Mouse (Mus musculus): ENCODE data around the gene Cox7a2l. TPM values are rescaled to one million over a fixed set of nuclear protein-coding genes. Genes with fewer than 3 reads are reported as not detected.

Gene Cox7a2l
- polyA plus RNA-seq (2015; fragmentation: Nextera tagmentation; extraction: Ambion mirVana) = 234 and 239 TPM in 2 replicates

DNA sequence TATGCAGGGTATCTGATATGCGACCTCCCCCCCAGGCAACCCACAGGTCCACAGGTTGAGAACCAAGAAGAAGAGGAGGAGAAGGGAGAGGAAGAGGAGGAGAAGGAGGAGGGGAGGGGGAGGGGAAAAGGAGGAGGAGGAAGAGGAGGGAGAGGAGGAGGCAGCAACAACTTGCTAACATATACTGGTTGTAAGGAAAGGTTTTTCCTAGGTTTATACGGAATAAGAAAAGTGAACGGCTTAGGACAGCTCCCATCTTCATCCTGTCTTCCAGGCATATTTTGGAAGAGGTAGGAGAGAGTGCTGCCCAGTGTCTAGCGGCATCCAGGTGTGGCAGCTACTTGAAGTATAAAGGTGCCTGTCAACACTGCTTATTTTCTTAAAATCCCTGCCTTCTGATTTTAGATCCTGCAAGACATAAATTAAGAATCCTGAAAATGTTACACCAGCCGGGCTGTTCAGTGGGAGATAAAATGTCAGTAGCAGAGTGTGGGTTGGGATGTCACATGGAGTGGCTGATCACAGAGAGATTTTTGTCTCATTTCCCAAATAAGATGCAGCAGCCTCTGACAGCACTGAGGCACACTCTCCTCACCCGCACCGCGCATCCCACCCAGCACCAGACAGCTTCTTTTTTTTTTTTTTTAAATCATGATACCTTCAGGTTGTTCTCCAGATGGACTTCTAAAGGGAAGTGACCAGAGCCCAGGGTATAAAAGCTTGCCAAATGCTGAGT is at the start of gene Cox7a2l:
TSS of gene Cox7a2l (minus strand) at position 51 of the 736 bp plus-strand sequence.
- ATAC-seq (replicated peaks; ENCODE audit: extremely low read depth, insufficient read depth, low FRiP score) = no peak
- no peaks in the 10 kb centered on the region for H3K36me3 ChIP-seq (ENCODE audit: control insufficient read depth, insufficient read depth)
- H3K4me1 ChIP-seq (ENCODE audit: control insufficient read depth, insufficient read depth, low read length) = peaks cover 13% of the 10 kb centered on the region
- H3K27ac ChIP-seq (ENCODE audit: low read length) = no peak within 1 kb of the TSS
- H3K9ac ChIP-seq (ENCODE audit: low read length) = no peak within 1 kb of the TSS
- no peaks in the 10 kb centered on the region for H3K9me3 ChIP-seq (replicated peaks; ENCODE audit: control insufficient read depth, low read length)
- no peak within 1 kb of the TSS for H3K4me3 ChIP-seq (ENCODE audit: low read length)
- H3K4me2 ChIP-seq (ENCODE audit: low read depth, low read length) = no peak within 1 kb of the TSS
- no peaks in the 10 kb centered on the region for H3K27me3 ChIP-seq (ENCODE audit: control insufficient read depth, insufficient read depth, low read length)
- 84% methylated on average over 8 of the region's 8 CpGs for WGBS

DNA sequence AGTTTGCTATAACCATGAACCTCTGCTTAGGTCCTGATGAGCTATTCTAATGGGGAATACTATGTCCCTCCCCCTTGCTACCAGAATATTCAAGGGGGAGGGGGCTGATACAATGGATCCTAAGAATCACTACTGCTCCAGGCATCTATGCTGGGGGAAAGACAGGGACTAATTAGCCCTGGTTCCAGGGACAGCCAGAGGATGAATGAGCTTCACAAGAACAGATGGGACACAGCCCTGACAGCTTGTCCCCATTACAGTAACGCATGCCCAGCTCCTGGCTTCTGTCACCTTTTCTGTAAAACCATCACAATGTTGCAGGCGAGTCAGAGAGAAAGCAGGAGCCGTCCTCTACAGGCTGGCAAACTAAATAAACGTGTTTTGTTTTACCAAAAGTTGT is 48.4 kb upstream of the Cox7a2l start:
- Histone ChIP-seq H3K27me3 (ENCODE audit: control insufficient read depth, insufficient read depth, low read length) (no peaks in the 10 kb centered on the region), H3K9me3 (replicated peaks; ENCODE audit: control insufficient read depth, low read length) (no peaks in the 10 kb centered on the region), H3K4me2 (ENCODE audit: low read depth, low read length) (no peak overlapping the region), H3K4me3 (ENCODE audit: low read length) (no peak overlapping the region), H3K27ac (ENCODE audit: low read length) (no peak overlapping the region), H3K4me1 (ENCODE audit: control insufficient read depth, insufficient read depth, low read length) (no peaks in the 10 kb centered on the region), H3K9ac (ENCODE audit: low read length) (no peak overlapping the region), H3K36me3 (ENCODE audit: control insufficient read depth, insufficient read depth) (no peaks in the 10 kb centered on the region)
- ATAC-seq (replicated peaks; ENCODE audit: extremely low read depth, insufficient read depth, low FRiP score) = no peak
- 61% methylated on average over 4 of the region's 4 CpGs for WGBS

DNA sequence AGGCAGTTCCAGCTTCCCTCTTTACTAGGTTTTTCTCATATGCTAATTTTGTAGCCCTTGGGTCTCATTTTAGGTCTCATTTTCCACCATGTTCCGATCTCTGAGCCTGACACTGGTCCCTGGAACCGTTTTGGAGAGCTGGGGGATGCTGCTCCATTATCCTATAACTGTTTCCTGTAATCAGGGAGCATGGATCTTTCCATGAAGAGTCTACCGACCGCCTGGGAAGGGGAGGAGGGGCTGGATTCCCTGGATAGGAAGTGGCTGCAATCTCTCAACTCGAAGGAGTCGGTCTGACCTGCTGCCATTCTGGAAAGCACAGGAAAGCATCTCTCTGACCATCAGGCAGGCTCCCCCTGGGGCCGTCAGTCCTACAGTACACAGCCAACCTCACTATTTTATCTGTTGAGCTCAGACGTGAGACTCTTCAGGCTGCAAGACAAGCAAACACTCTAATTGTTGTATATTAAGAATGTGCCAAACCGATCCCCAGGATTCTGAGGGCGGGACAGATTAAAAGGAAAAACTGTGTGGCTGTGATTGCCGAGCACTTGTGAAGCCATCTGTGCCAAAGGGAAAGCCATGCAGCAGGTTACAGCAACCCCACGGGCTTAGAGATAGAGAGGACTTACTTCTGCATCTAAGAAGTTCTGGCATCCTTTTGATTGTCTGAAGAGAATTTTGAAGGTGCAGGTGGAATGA is 47.1 kb upstream of the Cox7a2l start:
- Histone ChIP-seq H3K27ac (ENCODE audit: low read length) (no peak overlapping the region), H3K4me3 (ENCODE audit: low read length) (no peak overlapping the region), H3K36me3 (ENCODE audit: control insufficient read depth, insufficient read depth) (no peaks in the 10 kb centered on the region), H3K4me2 (ENCODE audit: low read depth, low read length) (peak overlapping the region; percentile 47), H3K9ac (ENCODE audit: low read length) (no peak overlapping the region), H3K4me1 (ENCODE audit: control insufficient read depth, insufficient read depth, low read length) (no peaks in the 10 kb centered on the region), H3K9me3 (replicated peaks; ENCODE audit: control insufficient read depth, low read length) (no peaks in the 10 kb centered on the region), H3K27me3 (ENCODE audit: control insufficient read depth, insufficient read depth, low read length) (no peaks in the 10 kb centered on the region)
- 43% methylated on average over 12 of the region's 12 CpGs for WGBS
- peak; percentile 56 for ATAC-seq (replicated peaks; ENCODE audit: extremely low read depth, insufficient read depth, low FRiP score)

DNA sequence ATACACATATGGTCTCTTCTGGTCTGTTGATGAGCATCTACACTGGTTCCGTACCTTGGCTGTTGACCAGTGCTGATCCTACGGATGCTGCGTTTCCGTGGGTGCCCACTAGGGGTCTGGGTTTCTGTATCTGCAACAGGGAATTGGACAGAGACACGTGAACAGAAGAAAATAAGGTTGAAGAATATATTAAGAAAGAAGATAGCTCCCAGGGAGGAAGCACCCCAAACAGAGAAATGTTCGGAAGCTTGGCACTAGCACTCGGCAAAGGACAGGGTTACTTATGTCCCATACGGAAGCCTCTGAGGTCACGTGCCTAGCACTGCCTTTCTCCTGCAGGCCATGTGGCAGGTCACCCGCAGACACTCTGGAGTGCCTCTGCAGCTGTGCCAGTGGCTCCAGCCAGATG is 46.6 kb upstream of the Cox7a2l start:
- H3K4me3 ChIP-seq (ENCODE audit: low read length) = peak overlapping the region; percentile 16
- 44% methylated on average over 10 of the region's 10 CpGs for WGBS

DNA sequence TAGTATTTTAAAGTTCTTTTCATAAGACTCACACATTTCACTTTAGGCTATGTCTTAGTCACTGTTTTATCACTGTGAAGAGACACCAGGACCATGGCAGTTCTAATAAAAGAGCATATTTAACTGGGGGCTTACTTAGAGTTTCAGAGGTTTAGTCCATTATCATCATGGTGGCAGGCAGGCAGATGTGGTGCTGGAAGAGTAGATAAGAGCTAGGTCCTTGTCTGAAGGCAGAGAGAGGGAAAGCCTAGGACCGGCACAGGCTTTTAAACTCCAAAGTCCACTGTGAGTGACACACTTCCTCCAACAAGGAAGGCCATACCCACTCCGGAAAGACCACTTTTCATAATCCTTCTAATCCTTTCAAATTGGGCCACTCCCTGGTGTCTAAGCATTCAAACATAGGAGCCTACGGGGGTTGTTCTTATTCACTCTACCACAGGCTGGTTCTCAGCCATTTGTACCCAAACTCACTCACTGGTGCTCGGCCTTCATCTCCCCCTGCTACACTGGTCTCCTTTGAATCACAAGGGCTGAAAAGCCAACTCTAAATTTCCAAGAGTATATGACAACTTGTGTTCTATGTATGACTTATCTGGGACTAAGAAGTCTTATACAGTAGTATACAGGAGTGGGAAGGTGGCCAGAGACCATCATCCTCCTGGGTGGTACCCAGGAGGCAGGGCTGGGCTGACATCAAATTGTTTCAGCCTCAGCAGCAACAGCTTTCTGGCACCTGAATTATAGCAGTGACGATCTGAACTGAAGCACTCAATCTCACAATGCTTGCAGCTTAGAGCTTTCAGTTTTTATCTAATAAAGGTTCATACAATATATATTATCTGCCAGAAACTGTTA is 45.3 kb upstream of the Cox7a2l start:
- Histone ChIP-seq H3K9ac (ENCODE audit: low read length) (no peak overlapping the region), H3K4me2 (ENCODE audit: low read depth, low read length) (no peak overlapping the region), H3K36me3 (ENCODE audit: control insufficient read depth, insufficient read depth) (no peaks in the 10 kb centered on the region), H3K4me1 (ENCODE audit: control insufficient read depth, insufficient read depth, low read length) (no peaks in the 10 kb centered on the region), H3K27me3 (ENCODE audit: control insufficient read depth, insufficient read depth, low read length) (no peaks in the 10 kb centered on the region), H3K4me3 (ENCODE audit: low read length) (no peak overlapping the region), H3K27ac (ENCODE audit: low read length) (no peak overlapping the region), H3K9me3 (replicated peaks; ENCODE audit: control insufficient read depth, low read length) (no peaks in the 10 kb centered on the region)
- ATAC-seq (replicated peaks; ENCODE audit: extremely low read depth, insufficient read depth, low FRiP score) = no peak
- 92% methylated on average over 5 of the region's 5 CpGs for WGBS

More for the DNA sequence above, 46.6 kb upstream of the Cox7a2l start:
- Histone ChIP-seq H3K9me3 (replicated peaks; ENCODE audit: control insufficient read depth, low read length) (no peaks in the 10 kb centered on the region), H3K4me2 (ENCODE audit: low read depth, low read length) (peak overlapping the region; percentile 47), H3K9ac (ENCODE audit: low read length) (no peak overlapping the region), H3K27ac (ENCODE audit: low read length) (no peak overlapping the region), H3K36me3 (ENCODE audit: control insufficient read depth, insufficient read depth) (no peaks in the 10 kb centered on the region), H3K4me1 (ENCODE audit: control insufficient read depth, insufficient read depth, low read length) (no peaks in the 10 kb centered on the region), H3K27me3 (ENCODE audit: control insufficient read depth, insufficient read depth, low read length) (no peaks in the 10 kb centered on the region)
- ATAC-seq (replicated peaks; ENCODE audit: extremely low read depth, insufficient read depth, low FRiP score) = no peak; the same call in 1 of the 2 replicates

DNA sequence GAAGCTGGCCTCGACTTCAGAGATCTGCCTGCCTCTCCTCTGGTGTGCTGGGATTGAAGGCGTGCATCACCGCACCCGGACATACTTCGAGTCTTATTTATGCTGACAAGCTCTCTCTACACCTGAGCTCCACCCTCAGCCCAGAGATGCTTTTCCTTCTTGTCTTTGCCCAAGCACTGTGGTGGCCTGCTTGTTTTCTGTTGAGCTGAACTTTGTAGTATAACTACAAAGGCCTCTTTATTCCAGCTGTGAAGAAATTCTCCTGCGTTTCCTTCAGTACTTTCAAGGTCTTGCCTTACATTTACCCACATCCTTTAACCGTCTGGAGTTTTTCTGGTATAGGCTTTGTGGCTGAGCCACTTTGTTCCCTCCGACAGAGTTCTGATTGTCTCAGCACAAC is 42.0 kb upstream of the Cox7a2l start:
- ATAC-seq (replicated peaks; ENCODE audit: extremely low read depth, insufficient read depth, low FRiP score) = no peak; the same call in 1 of the 2 replicates
- H3K27ac ChIP-seq (ENCODE audit: low read length) = no peak overlapping the region
- no peaks in the 10 kb centered on the region for H3K27me3 ChIP-seq (ENCODE audit: control insufficient read depth, insufficient read depth, low read length)
- no peaks in the 10 kb centered on the region for H3K9me3 ChIP-seq (replicated peaks; ENCODE audit: control insufficient read depth, low read length)
- H3K4me3 ChIP-seq (ENCODE audit: low read length) = no peak overlapping the region
- H3K36me3 ChIP-seq (ENCODE audit: control insufficient read depth, insufficient read depth) = no peaks in the 10 kb centered on the region
- 74% methylated on average over 8 of the region's 8 CpGs for WGBS
- H3K4me1 ChIP-seq (ENCODE audit: control insufficient read depth, insufficient read depth, low read length) = no peaks in the 10 kb centered on the region
- H3K4me2 ChIP-seq (ENCODE audit: low read depth, low read length) = no peak overlapping the region
- H3K9ac ChIP-seq (ENCODE audit: low read length) = no peak overlapping the region

- H3K36me3 ChIP-seq (ENCODE audit: control insufficient read depth, insufficient read depth) = no peaks in the 10 kb centered on the region
- no peaks in the 10 kb centered on the region for H3K9me3 ChIP-seq (replicated peaks; ENCODE audit: control insufficient read depth, low read length)
- ATAC-seq (replicated peaks; ENCODE audit: extremely low read depth, insufficient read depth, low FRiP score) = no peak
- no peaks in the 10 kb centered on the region for H3K27me3 ChIP-seq (ENCODE audit: control insufficient read depth, insufficient read depth, low read length)
- H3K4me3 ChIP-seq (ENCODE audit: low read length) = no peak overlapping the region
- H3K9ac ChIP-seq (ENCODE audit: low read length) = no peak overlapping the region
- H3K27ac ChIP-seq (ENCODE audit: low read length) = no peak overlapping the region
- H3K4me1 ChIP-seq (ENCODE audit: control insufficient read depth, insufficient read depth, low read length) = no peaks in the 10 kb centered on the region
- H3K4me2 ChIP-seq (ENCODE audit: low read depth, low read length) = no peak overlapping the region
- 88% methylated on average over 11 of the region's 11 CpGs for WGBS
These were observed 38.7 kb upstream of the Cox7a2l start for GRCm38 (mm10) chr17:83555836-83556235.

DNA sequence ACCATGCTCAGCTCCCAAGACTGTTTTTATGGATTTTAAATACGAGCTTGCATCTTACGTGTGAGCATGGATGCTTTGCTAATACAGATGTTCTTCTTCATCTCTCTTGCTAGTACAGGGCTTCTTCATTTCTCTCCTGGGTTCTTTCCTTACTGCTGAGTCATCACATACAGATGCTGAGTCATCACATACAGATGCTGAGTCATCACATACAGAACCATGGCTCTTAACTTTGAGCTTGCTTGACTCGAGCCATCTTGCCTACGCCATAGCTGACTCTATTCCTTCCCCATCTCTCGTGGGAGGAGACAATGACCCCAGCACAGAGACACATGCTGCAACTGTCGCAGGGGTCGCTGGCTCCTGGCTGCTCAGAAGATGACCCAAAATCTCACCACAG is 37.9 kb upstream of the Cox7a2l start:
- H3K4me3 ChIP-seq (ENCODE audit: low read length) = no peak overlapping the region

More for the DNA sequence above, 37.9 kb upstream of the Cox7a2l start:
- H3K4me2 ChIP-seq (ENCODE audit: low read depth, low read length) = no peak overlapping the region
- no peaks in the 10 kb centered on the region for H3K27me3 ChIP-seq (ENCODE audit: control insufficient read depth, insufficient read depth, low read length)
- no peak overlapping the region for H3K9ac ChIP-seq (ENCODE audit: low read length)
- ATAC-seq (replicated peaks; ENCODE audit: extremely low read depth, insufficient read depth, low FRiP score) = no peak
- H3K4me1 ChIP-seq (ENCODE audit: control insufficient read depth, insufficient read depth, low read length) = no peaks in the 10 kb centered on the region
- H3K27ac ChIP-seq (ENCODE audit: low read length) = no peak overlapping the region
- no peaks in the 10 kb centered on the region for H3K9me3 ChIP-seq (replicated peaks; ENCODE audit: control insufficient read depth, low read length)
- WGBS = 87% methylated on average over 7 of the region's 7 CpGs
- no peaks in the 10 kb centered on the region for H3K36me3 ChIP-seq (ENCODE audit: control insufficient read depth, insufficient read depth)
